Mouse (Mus musculus) testis, postnatal 10 days (tissue): ENCODE data around the gene Syde2.
A peak's percentile ranks its signal among the peaks of the same experiment; 100 is the strongest.
"Not testable (repeated sequence)": the region's sequence is repeated elsewhere in the genome, so short reads cannot be mapped to it uniquely, and the experiment has no call there.

Experiments
- DNase-seq: peaks from one replicate; pipeline ENCODE4 v3.0.0; 2021; ENCODE audit warnings: low spot score

Gene Syde2

DNA sequence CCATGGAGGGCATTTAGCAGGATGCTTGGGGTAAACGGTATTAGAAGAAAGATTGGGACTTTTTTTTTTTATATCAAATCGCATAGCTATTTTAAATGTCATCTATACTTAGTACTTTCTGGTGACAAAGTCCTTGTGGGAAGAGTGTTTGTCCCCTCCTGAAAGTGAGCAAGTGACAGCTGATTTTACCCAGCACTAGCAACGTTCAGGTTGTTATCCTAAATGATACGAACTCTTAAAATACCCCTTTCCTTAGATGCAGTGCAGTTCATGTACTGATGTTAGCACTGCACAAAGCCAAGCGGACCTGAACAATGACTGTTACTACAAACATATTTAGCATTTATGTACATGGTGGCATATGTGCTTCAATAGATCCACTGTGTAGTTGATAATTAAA lies 20.9 kb upstream of the Syde2 start:
- DNase-seq = no peak

DNA sequence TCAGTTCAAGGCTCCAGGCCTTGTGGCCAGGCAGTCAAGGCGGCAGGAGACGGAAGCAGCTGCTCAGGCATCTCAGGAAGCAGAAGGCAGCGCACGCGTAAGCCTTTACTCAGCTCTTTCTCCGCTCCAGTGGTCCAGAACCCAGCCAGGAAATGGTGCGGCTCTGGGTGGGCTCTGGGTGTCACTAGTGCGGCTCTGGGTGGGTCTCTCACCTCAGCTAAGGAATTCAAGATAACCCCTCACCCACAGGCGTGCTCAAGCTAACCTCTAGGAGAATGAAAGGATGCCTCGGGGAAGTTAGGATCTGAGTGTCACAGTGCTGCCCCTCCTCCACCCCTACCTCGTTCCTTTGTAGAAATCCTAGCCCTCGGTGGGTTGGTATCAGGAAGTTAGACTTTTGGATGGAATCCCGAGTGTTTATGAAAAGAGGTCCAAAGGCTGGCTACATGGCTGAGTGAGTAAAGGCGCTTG lies 18.6 kb upstream of the Syde2 start:
- DNase-seq = no peak

DNA sequence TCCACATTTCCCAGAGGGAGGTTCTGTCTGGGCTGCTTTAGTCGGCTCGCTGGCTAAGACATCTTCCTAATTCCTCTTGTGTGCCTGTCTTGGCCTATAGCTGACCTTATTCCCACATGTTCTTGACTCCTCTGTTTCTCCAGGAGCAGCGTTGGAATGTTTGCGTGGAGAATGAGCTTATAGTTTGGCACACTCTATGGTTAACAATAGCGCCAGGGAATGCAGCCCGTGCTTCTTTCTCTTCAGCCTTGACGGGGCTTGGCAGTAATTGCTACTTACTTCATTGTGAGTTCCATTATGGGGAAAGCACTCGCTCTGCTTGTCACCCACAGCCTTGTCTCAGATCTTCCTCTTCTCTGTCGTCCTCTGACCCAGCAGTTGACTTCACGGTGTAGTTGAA lies 16.2 kb upstream of the Syde2 start:
- DNase-seq = no peak

DNA sequence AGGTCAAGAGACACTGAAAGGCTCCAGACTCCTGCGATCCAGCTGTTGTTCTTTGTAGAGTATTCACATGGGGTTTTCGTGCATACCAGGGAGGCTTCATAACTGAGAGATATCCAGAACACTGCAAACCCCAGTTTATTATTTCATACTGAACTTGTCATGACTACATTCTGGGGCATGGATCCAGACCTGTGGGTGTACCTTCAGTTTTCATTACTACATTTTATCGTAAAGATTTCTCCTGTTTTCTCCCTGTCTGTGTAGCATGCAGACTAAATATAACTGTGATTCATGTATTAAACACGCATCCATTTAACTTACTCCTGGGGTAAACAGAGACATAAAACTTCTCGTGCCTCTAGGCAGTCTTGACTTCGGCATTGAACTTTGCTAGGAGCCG lies 12.7 kb upstream of the Syde2 start:
- DNase-seq = no peak

DNA sequence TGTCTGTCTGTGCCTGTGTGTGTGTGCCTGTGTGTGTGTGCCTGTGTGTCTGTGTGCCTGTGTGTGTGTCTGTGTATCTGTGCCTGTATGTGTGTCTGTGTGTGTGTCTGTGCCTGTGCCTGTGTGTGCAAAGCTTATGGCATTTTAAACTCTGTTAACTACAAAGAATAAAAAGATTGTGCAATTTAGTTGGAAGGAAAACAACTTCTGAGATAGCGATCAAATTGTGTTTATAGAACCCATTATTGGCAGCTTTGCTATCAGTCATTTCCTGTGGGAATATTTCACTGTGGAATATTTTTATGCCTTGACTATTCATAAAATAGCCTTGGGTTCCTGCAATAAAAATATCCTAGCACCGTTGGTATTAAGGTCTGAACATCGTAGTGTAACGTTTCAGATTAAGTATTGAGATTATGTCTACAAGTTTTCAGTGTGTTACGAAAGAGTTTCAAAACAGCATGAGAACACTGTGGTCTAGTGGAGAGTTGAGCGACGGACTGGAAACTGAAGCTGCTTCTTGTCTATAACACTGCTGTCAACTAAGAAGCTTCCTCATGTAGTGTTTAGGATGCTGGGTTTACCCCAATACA lies 2.2 kb upstream of the Syde2 start:
- DNase-seq = no peak

DNA sequence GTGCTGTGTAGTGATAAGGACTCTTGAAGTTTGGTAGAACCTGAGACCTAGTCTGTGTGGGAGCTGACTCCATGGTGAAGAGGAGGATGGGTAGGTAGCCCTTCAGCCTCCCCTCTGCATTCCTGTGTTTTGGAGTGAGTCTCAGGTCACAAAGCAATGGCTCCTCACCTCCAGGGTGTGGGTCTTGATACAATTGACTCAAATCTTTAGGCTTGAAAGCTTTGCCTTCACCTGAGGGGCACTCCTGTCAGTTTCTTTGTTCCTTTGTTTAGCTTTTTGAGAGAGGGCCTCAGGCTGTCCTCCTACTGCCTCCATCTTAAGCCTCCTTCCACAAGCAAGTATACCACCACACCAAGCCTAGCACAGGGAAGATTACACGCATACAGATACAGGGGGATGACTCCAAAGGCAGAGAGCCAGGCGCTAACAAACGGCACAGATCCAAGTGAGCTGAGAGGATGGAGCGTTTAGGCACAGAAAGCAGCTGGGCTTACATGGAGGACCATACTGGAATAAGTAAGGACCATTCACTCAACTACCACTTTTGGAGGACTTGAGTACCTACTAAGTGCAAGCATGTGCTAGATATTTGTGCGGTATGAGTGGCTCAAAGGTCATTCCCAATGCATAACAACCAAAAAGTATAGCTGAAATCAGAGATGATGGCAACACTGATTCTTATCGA lies 1.2 kb upstream of the Syde2 start:
- no peak for DNase-seq

DNA sequence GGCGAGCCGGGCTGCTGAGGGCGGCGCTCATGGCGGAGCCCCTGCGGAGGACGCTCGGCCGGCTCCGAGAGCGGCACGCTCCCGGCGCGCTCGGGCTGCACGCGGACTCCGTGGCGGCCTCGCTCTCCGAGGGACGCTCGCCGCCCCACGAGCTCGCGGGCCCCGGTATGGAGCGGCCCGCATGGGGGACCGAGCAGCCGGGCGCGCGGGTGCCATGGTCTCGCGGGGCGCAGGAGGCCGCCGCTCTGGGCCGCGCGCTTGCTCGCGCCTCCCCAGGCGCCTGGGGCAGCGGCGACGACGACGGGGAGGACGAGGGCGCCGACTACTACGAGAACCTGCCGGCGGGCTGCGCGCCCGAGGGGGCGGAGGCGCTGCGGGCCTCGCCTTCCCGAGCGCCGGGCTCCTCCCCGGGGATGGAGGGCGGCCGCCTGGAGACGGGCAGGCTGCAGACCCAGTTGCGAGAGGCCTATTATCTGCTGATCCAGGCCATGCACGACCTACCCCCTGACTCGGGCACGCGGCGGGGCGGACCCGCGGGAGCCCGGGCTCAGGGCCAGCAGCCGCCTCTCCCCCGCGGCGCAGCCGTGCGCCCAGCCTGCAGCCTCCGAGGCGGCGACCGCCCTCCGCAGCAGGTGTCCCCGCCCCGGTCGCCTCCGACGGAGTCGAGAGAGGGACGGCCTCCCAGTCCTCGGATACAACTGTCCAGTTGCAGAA lies 457 bp downstream of the Syde2 start:
- peak; percentile 81 for DNase-seq

DNA sequence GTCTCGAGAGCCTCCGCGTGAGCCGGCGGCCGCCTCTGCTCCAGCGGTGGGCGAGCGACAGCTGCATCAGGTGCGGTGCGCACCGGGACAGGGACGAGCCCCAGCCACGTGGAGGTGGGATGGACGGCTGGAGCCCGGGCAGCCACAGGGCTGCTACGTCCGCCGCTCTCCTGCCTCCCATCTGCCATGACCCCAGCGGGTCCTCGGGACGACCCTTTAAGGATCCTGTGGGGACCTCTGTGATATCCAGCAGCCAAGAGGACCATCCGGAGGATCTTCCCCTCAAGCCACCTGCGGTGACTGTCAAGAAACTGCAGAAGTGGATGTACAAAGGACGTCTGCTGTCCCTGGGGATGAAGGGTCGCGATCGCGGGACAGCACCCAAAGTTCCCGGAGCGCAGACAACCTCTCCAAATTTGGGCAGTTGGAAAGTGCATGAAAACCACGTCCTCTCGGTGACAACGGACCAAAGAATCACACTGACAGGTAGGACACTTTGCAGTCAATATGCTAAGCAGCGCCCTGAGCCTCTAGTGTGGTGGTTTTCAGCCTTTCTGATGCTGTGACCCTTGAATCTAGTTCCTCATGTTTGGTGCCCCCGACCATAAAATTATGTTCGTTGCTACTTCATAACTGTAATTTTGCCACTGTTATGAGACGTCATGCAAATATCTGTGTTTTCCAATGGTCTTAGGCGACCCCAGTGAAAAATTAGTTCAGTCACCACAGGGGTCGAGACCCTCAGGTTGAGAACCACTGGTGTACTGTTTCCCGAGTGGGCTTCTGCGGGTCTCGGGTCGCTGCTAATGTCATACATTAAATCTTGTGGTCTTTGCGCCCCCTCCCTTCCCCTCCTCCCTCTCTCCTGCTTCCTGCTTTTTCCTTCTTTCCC lies 1.3 kb downstream of the Syde2 start:
- DNase-seq = no peak

DNA sequence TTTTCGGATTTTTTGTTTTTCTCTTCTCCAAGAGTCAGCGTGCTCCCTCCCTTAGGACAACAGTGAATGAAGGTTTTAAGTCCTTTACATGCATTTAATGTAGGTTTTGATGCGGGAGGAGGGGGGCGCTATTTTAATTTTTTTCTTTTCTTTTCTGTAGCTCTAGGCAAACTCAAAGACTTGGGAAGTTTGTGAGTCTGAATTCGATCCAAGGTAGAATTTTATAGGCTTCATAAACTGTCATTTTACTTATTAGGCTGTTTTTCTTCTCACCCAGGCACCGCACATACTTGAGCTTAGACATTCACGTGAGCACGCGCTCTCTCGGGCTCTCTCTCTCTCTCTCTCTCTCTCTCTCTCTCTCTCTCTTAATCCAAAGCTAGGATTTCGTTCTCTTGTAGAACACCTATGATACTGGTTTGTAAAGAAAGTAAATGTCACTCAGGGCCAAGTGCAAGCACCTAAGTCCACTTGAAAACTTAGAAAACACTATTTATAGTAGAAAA lies 2.0 kb downstream of the Syde2 start:
- DNase-seq = no peak

DNA sequence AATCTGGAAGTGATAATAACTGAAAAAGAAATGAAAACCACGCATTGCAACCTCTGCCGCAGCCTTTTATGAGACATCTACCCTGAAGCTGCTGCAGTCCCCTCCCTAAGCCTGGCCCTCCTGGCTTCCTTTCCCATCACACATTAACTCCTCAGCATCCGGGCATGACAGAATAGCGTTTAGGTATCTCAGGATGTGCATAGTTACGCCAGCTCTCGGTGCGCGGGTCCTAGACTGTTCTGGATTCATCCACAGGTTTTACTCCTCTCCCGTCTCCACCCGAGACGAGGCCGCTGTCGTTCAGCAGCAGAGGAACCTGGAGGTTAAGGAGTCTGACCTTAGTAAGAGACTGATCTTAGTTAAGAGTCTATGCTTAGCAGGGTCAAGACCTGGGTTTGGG lies 3.5 kb downstream of the Syde2 start:
- no peak for DNase-seq

DNA sequence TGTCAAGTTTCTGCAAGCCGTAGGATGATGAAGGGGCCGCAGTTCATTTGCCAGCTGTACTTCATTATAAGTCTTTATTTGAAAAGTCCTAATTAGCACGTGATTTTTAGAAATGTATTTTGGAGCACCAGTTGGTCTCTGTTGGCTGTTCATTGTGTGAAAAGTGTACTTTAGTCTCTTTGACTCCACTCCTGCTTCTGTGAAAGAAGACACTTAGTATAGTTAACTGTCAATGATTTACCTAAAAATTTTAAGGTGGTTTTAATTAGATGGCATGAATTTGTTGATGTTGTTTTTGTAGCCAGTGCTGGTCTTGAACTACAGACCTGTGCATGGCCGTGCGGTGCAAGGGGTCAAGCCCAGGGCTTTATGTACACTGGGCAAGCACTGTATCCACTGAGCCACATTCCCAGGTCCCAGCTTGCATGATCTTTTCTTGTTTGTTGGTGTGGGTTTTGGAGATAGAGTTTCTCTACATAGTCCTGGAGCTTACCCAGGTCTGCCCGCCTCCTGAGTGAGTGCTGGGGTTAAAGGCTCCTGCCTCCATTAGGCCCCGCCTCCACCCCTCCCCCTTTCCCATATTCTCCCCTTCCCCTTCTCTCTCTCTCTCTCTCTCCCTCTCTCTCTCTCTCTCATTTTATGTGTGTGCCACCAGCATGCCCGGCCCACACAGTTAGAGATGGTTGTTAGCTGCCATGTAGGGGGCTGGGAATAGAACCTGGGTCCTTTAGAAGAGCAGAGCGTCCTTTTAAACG lies 4.5 kb downstream of the Syde2 start:
- no peak for DNase-seq

DNA sequence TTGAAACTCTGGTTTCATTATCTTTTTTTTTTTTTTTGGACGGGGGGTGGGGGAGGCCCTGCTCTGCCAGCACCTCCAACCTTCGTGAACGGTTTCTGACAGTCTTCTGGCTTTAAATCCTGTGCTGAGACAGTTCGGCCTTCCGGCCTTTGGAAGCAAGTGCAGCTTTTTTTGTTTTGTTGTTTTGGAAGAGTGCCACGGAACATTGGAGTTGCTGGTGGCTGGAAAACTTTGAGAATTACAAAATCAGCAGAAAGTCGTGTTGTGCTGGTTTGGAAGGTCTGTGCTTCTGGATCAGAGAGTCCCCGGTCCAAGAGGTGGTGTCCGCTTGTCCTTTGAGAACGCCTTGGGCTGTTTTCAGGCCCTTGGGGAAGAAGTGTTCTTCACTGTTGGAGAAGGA lies 5.1 kb downstream of the Syde2 start:
- DNase-seq = no peak

DNA sequence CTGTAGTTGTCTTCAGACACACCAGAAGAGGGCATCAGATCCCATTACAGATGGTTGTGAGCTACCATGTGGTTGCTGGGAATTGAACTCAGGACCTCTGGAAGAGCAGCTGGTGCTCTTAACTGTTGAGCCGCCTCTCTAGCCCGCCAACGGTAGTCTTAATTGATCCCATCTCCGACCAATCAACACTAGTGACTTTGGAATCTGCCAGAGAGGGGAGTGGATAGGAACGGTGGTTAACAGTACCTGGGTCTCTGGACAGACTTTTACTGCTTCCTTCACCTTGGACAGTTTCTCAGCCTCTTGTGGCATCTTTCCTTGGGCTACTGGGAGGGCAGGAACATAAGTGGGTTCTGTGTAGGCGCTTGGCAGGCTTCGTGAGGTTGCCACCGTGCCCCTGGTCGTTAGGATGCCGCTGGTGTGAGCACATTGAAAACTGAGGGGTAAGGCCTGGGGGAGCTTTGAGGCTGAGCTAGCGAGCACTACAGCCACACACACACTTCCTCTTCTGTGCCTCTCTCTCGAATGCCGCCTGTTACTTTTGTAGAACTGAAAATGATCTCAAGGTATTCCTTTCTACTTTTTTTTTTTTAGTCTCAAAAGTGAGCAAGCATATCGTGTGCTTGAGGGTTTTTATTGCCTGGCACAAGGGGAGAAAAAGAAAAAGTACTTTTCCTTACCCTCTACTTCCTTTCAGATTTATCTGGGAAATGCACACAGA lies 6.0 kb downstream of the Syde2 start:
- no peak for DNase-seq

DNA sequence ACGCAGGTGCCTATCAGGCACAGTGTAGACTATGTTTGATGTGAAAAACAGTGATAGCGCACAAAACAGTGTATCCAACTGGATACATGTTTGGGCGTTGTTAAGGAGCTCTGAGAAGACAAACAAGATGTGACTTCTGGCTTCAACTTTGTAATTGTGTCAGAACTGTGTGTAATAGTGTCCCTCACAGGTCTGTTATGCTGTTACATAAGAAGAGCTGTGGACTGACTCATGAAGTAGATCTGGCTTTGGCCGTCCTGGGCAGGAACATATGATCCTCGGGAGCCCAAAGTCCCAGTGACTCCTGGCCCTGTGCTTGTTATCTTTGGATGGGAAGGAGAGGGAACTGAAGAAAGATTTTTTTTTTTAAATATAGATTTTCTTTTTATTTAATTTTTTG lies 7.8 kb downstream of the Syde2 start:
- no peak for DNase-seq

DNA sequence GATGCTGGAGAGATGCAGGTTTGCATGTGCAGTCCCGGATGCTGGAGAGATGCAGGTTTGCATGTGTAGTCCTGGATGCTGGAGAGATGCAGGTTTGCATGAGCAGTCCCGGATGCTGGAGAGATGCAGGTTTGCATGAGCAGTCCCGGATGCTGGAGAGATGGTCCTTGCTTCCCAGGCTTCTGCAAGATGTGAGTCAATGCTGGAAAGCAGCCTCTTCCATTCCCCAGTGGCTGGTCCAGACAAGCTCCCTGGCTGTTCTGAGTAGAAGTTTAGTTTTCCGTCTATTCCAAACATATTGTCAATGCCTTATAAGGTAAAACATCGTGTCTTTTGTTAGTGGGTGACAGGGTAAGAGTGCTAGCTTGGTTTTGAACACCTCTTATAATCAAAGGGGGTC lies 8.9 kb downstream of the Syde2 start:
- not testable (repeated sequence) for DNase-seq

DNA sequence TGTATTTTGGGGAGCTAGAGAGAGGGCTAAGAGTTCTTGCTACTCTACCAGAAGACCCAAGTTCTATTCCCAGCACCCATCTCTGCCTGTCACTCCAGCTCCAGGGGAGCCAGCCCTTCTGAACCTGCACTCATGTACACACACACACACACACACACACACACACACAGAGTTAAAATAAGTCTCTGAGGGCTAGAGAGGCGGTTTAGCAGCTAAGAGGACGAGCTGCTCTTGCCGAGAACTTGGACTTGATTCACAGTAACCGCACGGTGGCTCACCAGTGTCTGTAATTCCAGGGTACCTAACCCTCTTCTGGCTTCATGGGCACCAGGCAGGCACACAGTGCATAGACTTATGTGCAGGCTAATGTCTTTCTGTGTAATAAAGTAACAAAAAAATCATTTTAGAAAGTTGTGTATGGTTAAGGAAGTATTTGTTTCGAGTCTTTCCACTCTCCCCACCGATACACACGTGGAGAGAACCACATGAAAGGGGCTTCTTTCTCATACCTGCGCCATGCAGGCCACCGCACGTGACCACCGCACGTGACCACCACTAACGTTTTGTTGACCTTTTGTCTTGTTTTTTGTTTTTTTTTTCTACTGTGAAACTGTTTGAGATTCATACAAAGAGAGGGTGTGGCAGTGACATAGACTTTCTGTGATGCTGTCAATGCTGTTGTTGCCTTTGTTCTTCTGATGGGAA lies 16.8 kb downstream of the Syde2 start:
- DNase-seq = no peak

DNA sequence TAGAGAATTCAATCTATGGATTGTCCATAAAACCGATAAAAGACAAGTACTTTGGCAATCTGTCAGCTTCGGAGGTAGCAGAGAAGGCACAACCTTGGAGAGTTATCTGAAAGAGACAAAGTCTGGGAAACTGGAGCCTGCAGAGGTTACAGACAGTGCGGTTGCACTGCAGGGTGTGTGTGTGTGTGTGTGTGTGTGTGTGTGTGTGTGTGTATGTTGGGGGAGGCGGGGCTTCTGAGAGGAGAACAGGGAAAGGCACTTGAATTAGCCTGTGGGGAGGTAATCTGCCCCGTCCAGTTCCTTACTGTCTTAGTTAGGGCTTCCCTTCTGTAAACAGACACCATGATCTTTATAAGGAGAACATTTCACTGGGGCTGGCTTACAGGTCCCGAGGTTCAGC lies 20.2 kb downstream of the Syde2 start:
- no peak for DNase-seq

DNA sequence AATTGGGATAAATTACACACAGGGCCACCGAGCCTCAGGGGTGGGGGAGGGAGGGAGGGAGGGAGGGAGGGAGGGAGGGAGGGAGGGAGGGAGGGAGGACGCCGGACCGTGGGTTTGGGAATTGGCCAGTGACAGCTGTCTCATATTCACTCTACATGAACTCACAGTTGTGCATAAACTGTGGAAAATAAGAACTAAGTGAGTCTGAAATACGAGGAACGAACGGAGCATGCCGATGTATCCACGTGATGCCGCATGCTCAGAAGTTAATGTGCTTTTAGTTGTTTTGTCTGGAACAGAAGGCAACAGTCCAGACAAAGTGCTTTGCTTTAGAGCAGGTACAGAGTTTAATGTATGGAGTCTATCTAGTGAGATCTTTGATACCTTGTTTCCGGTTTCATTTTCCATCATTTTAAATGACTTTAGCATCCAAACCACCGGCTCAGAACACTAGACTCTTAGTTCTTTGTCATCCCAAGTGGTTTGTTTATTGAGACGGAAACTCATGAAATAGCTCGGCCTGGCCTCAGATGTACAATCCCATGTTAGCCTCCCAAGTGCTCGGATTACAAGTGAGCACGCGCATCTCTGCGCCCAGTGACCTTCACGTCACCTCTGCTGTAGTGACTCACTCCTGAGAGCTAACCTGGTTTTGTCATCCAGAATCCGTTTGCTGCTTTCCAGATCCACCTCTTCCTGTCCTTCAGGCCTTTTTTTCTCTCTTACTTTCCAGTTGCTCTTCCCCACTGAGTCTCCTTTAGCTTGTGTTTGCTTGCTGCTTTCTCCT lies 22.4 kb downstream of the Syde2 start:
- no peak for DNase-seq

DNA sequence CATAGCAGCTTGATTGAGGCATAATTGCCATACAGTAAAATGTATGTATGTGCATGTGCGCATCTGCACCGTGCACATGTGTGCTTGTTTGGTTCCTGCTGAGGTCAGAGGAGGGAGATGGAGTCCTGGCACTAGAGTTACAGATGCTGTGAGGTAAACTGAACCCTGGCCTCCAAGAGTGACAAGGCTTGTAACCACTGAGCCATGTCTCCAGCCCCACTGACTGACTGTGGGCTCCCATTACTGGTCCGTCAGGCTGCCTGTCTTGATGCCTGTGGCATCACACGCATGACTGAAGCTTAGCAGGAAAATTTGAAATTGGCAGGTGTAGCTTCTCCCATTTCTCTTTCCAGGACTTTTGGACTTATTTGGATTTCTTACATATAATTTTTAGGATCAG lies 23.1 kb downstream of the Syde2 start:
- no peak for DNase-seq
